Mouse (Mus musculus): ENCODE data around the gene Eps8l3.

- TF ChIP-seq CTCF (IDR thresholded peaks at IDR 0.05; ENCODE audit: low read depth) = no peak
- TF ChIP-seq EP300 (IDR thresholded peaks at IDR 0.05; ENCODE audit: low read depth) = no peak
Measured at GRCm38 (mm10) chr3:107848126-107848525, 28.9 kb upstream of the Eps8l3 start.
